Mouse (Mus musculus): Measurements from ENCODE around the gene Ago3.

- TF ChIP-seq CTCF (conservative IDR thresholded peaks at IDR 0.05; ENCODE audit: low read length): no peak
- TF ChIP-seq POU5F1 (IDR thresholded peaks at IDR 0.05; ENCODE audit: borderline replicate concordance, low read length): no peak
- no peak for TF ChIP-seq NANOG (IDR thresholded peaks at IDR 0.05; ENCODE audit: borderline replicate concordance, low read length)
These were observed 16.8 kb downstream of the Ago3 start for GRCm38 (mm10) chr4:126412526-126412925.

Data from E14TG2a.4 (cell line).